Comparison of ENCODE assay signal across 8 mouse cellular contexts in genomic region chr13:59584481-59584880, GRCm38 (mm10). TPM values are rescaled to one million over a fixed set of nuclear protein-coding genes. Genes with fewer than 3 reads are reported as not detected.
A peak's percentile ranks its signal among the peaks of the same experiment; 100 is the strongest.
DNase-seq lines count a peak whose midpoint lies in the region; ATAC-seq and TF ChIP-seq lines count a peak whose summit lies in the region.

No protein-coding gene starts in this region.

- no peaks in the 10 kb centered on the region for H3K27me3 ChIP-seq in hindbrain, postnatal 0 days (ENCODE audit: insufficient read depth, low read length)

- 5% methylated on average over 9 of the region's 9 CpGs for WGBS in hindbrain, postnatal 0 days
- WGBS in macrophage (ENCODE audit: missing documents) = 9% methylated on average over 9 of the region's 9 CpGs

- peak overlapping the region; percentile 89 for H3K4me3 ChIP-seq in hindbrain, postnatal 0 days (ENCODE audit: low read length)
- H3K4me3 ChIP-seq in macrophage (ENCODE audit: inconsistent target) = peak overlapping the region; percentile 35

- intact Hi-C loops in gastrocnemius, postnatal 14 days (cut with DNase I; ENCODE audit: low total_unique reads) = no loop called here
- intact Hi-C loops in left cerebral cortex, postnatal 14 days (cut with DNase I) = loop anchor here (1.0 kb wide), 1 partner anchor 24 kb away; no protein-coding TSS in a partner anchor

- H3K9me3 ChIP-seq in hindbrain, postnatal 0 days (ENCODE audit: low read length) = no peaks in the 10 kb centered on the region

- ATAC-seq in hindbrain, postnatal 0 days = peak; percentile 39

- peak; percentile 63 for DNase-seq in adrenal gland, adult 2 months
- peak; percentile 52 for DNase-seq in embryo, embryonic 10.5 days (ENCODE audit: low spot score)
- DNase-seq in gastrocnemius, postnatal 14 days = peak; percentile 29
- DNase-seq in hindbrain, postnatal 0 days (ENCODE audit: low spot score) = peak; percentile 63
- DNase-seq in left cerebral cortex, postnatal 14 days (ENCODE audit: low spot score in 2 of 2) = peak; percentile 47 to 54
- peak; percentile 59 to 64 for DNase-seq in right cerebral cortex, postnatal 10 days (ENCODE audit: low spot score in 2 of 2)
- DNase-seq in yolk sac, embryonic 10.5 days (ENCODE audit: low spot score) = peak; percentile 48

- H3K4me1 ChIP-seq in hindbrain, postnatal 0 days (ENCODE audit: insufficient read depth, low read length) = peaks cover 15% of the 10 kb centered on the region; the same call in 1 of the 2 replicates

- H3K79me2 ChIP-seq in macrophage (ENCODE audit: inconsistent target) = peaks cover 24% of the 10 kb centered on the region; the same call in 1 of the 2 replicates

- peak; percentile 66 for TF ChIP-seq CTCF in hindbrain, postnatal 0 days (IDR thresholded peaks at IDR 0.05; ENCODE audit: low read depth)

- peak overlapping the region; percentile 80 for H3K27ac ChIP-seq in hindbrain, postnatal 0 days
- peak overlapping the region; percentile 43 for H3K27ac ChIP-seq in macrophage

- peak overlapping the region; percentile 96 for H3K4me2 ChIP-seq in hindbrain, postnatal 0 days (ENCODE audit: low read depth, low read length)

- H3K36me3 ChIP-seq in hindbrain, postnatal 0 days (ENCODE audit: insufficient read depth, low read length) = peaks cover 7% of the 10 kb centered on the region; the same call in 1 of the 2 replicates
- 0 out of 2 replicates have a peak, but pooled peaks cover 7% of the 10 kb centered on the region for H3K36me3 ChIP-seq in macrophage (ENCODE audit: inconsistent target)

- H3K9ac ChIP-seq in hindbrain, postnatal 0 days (replicated peaks; ENCODE audit: low read length) = peak overlapping the region; percentile 67

RNA-seq across cellular contexts. Expression of gene Agtpbp1, which starts 0.5 kb away (rescaled TPM):
- total RNA-seq in adrenal gland, adult 2 months (2021) = 10 to 100 TPM; 38.9 to 45.7 TPM
- 2.9 and 4.3 TPM in 2 replicates for polyA plus RNA-seq in adrenal gland, adult 2 months (2012; rRNA removed)
- total RNA-seq in gastrocnemius, postnatal 14 days (2021) = 10 to 100 TPM; 37.4 to 38.7 TPM
- total RNA-seq in hindbrain, postnatal 0 days (2014; rRNA removed) = 107 and 128 TPM in 2 replicates
- polyA plus RNA-seq in hindbrain, postnatal 0 days (2015; fragmentation: Nextera tagmentation; extraction: Ambion mirVana) = 65.6 and 72.1 TPM in 2 replicates
- 100 to 1,000 TPM; 326 to 365 TPM for total RNA-seq in left cerebral cortex, postnatal 14 days (2021)
- total RNA-seq in macrophage (2018; cell fraction: chromatin; rRNA removed) = 100 to 1,000 TPM in 7 of 26 experiments, 10 to 100 TPM in 19; 45.9 to 128 (median 83.1) TPM
- total RNA-seq in macrophage (2018; cell fraction: cytosol; rRNA removed) = 10 to 100 TPM; 13.3 to 28.0 (median 20.2) TPM
- total RNA-seq in macrophage (2018; cell fraction: nucleus; rRNA removed) = 10 to 100 TPM; 26.1 to 90.3 (median 45.8) TPM
- 12.0 to 24.6 TPM (median 20.9 TPM) in 3 replicates for polyA plus RNA-seq in macrophage (2018)

RNA-seq across cellular contexts. Expression of gene Naa35, which starts 0.6 kb away (rescaled TPM):
- 10 to 100 TPM; 52.4 to 63.3 TPM for total RNA-seq in adrenal gland, adult 2 months (2021)
- polyA plus RNA-seq in adrenal gland, adult 2 months (2012; rRNA removed) = 12.4 and 17.6 TPM in 2 replicates
- 10 to 100 TPM; 25.2 to 26.4 TPM for total RNA-seq in gastrocnemius, postnatal 14 days (2021)
- total RNA-seq in hindbrain, postnatal 0 days (2014; rRNA removed) = 98.5 and 99.9 TPM in 2 replicates
- polyA plus RNA-seq in hindbrain, postnatal 0 days (2015; fragmentation: Nextera tagmentation; extraction: Ambion mirVana) = 99.6 and 118 TPM in 2 replicates
- total RNA-seq in left cerebral cortex, postnatal 14 days (2021) = 10 to 100 TPM; 89.8 to 98.0 TPM
- total RNA-seq in macrophage (2018; cell fraction: chromatin; rRNA removed) = 10 to 100 TPM; 24.2 to 94.7 (median 65.5) TPM
- total RNA-seq in macrophage (2018; cell fraction: cytosol; rRNA removed) = 10 to 100 TPM; 13.4 to 26.1 (median 17.1) TPM
- 10 to 100 TPM; 14.2 to 76.2 (median 41.6) TPM for total RNA-seq in macrophage (2018; cell fraction: nucleus; rRNA removed)
- polyA plus RNA-seq in macrophage (2018) = 16.4 to 23.6 TPM (median 20.1 TPM) in 3 replicates

Comparison
In these comparisons a context has a peak if more than half of its experiments do, and no peak if none do; other contexts are left out.
1. Peak in every context shown above with its lines: DNase-seq, ATAC-seq, H3K4me3 ChIP-seq and H3K27ac ChIP-seq.